Mouse (Mus musculus) layer of hippocampus, postnatal 36 days (tissue): Measurements from ENCODE around the gene Sh3gl2. TPM values are rescaled to one million over a fixed set of nuclear protein-coding genes. Genes with fewer than 3 reads are reported as not detected.

Experiments used
- DNase-seq, 2 experiments: peaks; one replicate each; pipeline ENCODE4 v3.0.0; 2022
- total RNA-seq, 2 experiments: library from RNA; stranded (reverse); gene quantifications; 2 replicates each; pipeline ENCODE4 v1.2.3; 2021

The Sh3gl2 gene
- total RNA-seq, 2 experiments from 2014 or later, result 280 to 322 TPM

- DNase-seq, result no peak
Measured at GRCm38 (mm10) chr4:85416466-85416865, 211.5 kb downstream of the Sh3gl2 start.

GRCm38 (mm10) chr4:85420429-85420828, 215.5 kb downstream of the Sh3gl2 start:
- no peak for DNase-seq

- no peak for DNase-seq
Measured at GRCm38 (mm10) chr4:85426211-85426610, 221.3 kb downstream of the Sh3gl2 start.

- DNase-seq, result no peak
Measured at GRCm38 (mm10) chr4:85432786-85433185, 227.9 kb downstream of the Sh3gl2 start.

GRCm38 (mm10) chr4:85434734-85435133, 229.8 kb downstream of the Sh3gl2 start:
- DNase-seq, result no peak

- DNase-seq, result no peak
Measured at GRCm38 (mm10) chr4:85438813-85439212, 233.9 kb downstream of the Sh3gl2 start.

- no peak for DNase-seq
Measured at GRCm38 (mm10) chr4:85483586-85483985, 278.7 kb downstream of the Sh3gl2 start.

GRCm38 (mm10) chr4:85486316-85486946, 281.5 kb downstream of the Sh3gl2 start:
- peak; percentile 29 to 37 for DNase-seq

GRCm38 (mm10) chr4:85505718-85506117, 300.8 kb downstream of the Sh3gl2 start:
- DNase-seq, result no peak

GRCm38 (mm10) chr4:85506976-85507375, 302.1 kb downstream of the Sh3gl2 start:
- no peak for DNase-seq

- DNase-seq, result no peak
Measured at GRCm38 (mm10) chr4:85507491-85507890, 302.6 kb downstream of the Sh3gl2 start.

- DNase-seq, result peak in 1 of 2 experiments; percentile 4
Measured at GRCm38 (mm10) chr4:85513288-85513687, 308.4 kb downstream of the Sh3gl2 start.

GRCm38 (mm10) chr4:85513792-85514191, 308.9 kb downstream of the Sh3gl2 start, which contains the start of gene Adamtsl1:
Adamtsl1 (plus strand) TSS chr4:85514172.
- peak in 1 of 2 experiments; percentile 2 for DNase-seq

- peak; percentile 13 to 14 for DNase-seq
Measured at GRCm38 (mm10) chr4:85514205-85514681, 309.3 kb downstream of the Sh3gl2 start.

- no peak for DNase-seq
Measured at GRCm38 (mm10) chr4:85526966-85527566, 322.1 kb downstream of the Sh3gl2 start.

- no peak for DNase-seq
Measured at GRCm38 (mm10) chr4:85529852-85530251, 324.9 kb downstream of the Sh3gl2 start.

- no peak for DNase-seq
Measured at GRCm38 (mm10) chr4:85539677-85540076, 334.8 kb downstream of the Sh3gl2 start.

- DNase-seq, result peak in 1 of 2 experiments; percentile 1
Measured at GRCm38 (mm10) chr4:85543221-85543620, 338.3 kb downstream of the Sh3gl2 start.

GRCm38 (mm10) chr4:85554696-85555095, 349.8 kb downstream of the Sh3gl2 start:
- no peak for DNase-seq

GRCm38 (mm10) chr4:85559753-85560152, 354.8 kb downstream of the Sh3gl2 start:
- no peak for DNase-seq

- no peak for DNase-seq
Measured at GRCm38 (mm10) chr4:85585426-85585825, 380.5 kb downstream of the Sh3gl2 start.

- no peak for DNase-seq
Measured at GRCm38 (mm10) chr4:85588928-85589327, 384.0 kb downstream of the Sh3gl2 start.

GRCm38 (mm10) chr4:85591037-85591436, 386.1 kb downstream of the Sh3gl2 start:
- no peak for DNase-seq

GRCm38 (mm10) chr4:85594159-85594558, 389.2 kb downstream of the Sh3gl2 start:
- no peak for DNase-seq
